Mouse (Mus musculus): ENCODE data around the gene Epha4.

Epha4 gene

DNA sequence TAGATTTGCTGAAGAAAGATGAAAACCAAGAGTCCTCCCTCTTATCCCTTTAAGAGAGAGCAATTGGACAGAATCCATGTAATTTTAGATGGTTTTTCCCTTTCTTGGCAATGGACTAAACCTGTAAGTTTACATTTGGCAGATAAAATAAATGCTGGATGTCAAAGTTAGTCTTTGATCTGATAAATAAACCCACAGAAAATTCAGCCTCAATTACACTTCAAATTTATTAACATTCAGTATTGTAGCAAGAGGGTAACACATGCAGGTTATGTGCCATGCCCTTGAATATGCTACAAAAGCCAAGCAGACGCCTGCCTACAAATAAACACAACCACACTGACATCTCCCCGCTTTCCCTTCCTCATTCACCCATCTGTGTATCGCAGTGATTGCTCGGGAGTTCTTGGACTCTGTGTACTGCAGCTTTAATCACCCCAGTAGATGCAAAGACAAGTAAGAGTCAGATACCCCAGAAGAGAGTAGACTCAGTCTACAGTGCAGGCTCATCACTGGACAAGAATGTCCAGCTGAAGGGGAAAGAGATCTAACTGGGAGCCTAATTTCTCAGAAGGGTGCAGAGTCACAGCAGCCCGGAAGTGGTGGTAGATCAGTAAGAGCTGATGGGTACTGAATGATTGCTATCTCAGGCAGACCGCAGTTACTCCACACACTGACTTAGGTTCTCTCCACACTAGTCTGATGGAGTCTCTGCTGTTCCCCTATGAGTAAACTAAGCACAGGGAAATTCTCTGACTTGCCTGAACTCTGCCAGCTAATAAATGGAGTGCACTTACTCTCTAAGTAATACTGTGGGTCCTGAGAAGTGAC lies 29.9 kb downstream of the Epha4 start:
- DNase-seq (ENCODE audit: low spot score): no peak

DNA sequence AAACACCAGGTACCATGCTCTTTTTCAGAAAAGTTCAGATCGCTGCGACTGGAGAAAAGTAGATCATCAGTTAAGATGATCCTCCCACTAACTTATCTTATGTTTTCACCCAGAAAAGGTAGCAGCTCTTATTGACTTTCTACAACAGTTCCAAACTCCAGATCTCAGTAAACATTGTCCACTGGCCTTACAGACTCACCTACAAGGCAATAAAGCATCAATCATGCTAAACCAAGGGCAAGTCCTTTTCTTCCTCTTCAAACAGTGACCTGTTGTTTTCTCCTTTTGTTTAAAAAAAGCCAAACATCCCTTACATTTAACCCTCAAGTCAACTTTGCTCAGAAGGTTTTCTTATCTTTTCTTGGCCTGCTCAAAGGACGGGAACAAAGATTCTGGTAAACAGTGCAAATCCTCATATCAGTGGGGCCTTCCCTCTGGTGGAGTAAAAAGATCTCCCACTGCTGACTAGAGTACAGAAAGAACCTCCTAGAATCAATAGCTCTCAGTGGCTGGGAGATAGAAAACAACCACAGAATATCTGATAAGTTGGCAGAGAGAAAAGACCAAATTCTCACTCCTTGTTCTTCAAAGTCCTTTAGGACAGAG lies 39.0 kb downstream of the Epha4 start:
- DNase-seq (ENCODE audit: low spot score): no peak

GRCm38 (mm10) chr1:77473446-77474376 lies 41.2 kb downstream of the Epha4 start:
- DNase-seq (ENCODE audit: low spot score): no peak

- DNase-seq (ENCODE audit: low spot score): no peak
Measured at GRCm38 (mm10) chr1:77472566-77472965, 42.3 kb downstream of the Epha4 start.

- DNase-seq (ENCODE audit: low spot score): no peak
Measured at GRCm38 (mm10) chr1:77471447-77471846, 43.4 kb downstream of the Epha4 start.

DNA sequence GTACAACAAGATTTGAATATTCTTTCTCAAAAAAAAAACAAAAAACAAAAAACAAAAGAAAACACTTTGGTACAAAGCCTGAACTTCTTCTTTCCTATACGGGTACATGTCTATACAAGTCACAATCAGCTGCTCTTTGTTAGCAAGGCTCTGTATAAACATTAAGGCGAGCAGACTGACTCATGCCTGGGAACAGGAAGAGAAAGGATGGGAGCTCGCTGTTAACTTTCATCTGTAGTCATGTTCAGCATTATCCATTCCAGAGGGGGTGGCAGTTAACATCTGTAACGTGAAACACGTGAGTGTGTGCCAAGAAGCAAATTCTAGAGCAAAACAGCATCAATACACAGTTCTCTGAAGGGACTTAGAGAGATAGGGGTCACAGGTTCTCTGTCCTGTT lies 43.9 kb downstream of the Epha4 start:
- DNase-seq (ENCODE audit: low spot score): no peak

- no peak for DNase-seq (ENCODE audit: low spot score)
Measured at GRCm38 (mm10) chr1:77468717-77469314, 46.1 kb downstream of the Epha4 start.

DNA sequence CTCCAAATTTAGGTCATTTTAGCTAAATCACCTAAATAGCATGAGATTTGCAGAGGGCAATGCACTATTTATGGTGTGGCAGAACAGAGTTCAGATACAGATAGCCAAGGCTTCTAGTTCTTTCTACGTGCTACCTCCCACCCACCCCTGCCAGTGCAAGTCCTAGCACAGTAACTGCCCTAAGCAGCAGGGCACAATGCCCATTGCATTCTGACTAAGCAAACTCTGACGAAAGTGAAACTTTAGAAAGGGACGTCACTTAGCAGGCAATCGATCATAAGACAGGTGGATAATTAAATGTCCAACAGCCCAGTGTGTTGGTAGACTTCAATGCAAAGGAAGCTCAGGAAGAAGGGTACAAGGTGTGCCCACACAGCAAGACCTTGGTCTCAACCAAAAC lies 49.4 kb downstream of the Epha4 start:
- DNase-seq (ENCODE audit: low spot score): no peak

DNA sequence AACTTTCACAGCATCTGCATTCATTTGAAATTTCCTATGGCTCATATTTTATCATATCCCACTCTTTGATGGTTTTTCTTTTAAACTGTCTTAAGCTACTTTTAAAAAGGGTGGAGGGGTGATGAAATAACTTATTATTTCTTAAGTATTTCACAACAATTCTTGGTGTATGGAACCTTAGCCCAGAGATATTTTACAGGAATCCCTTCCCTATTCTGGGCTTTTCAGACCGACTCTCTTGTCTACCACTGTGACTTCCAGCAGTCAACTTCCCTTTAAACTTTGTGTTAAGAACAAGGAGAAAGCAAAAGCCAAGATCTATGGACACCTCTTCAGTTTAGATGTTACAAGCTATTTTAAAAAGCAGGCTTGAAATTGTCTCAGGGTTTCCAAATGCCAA lies 50.8 kb downstream of the Epha4 start:
- DNase-seq (ENCODE audit: low spot score): no peak

- peak; percentile 50 for DNase-seq (ENCODE audit: low spot score)
Measured at GRCm38 (mm10) chr1:77461877-77462615, 52.8 kb downstream of the Epha4 start.

GRCm38 (mm10) chr1:77460831-77461629 lies 53.9 kb downstream of the Epha4 start:
- DNase-seq (ENCODE audit: low spot score): no peak

DNA sequence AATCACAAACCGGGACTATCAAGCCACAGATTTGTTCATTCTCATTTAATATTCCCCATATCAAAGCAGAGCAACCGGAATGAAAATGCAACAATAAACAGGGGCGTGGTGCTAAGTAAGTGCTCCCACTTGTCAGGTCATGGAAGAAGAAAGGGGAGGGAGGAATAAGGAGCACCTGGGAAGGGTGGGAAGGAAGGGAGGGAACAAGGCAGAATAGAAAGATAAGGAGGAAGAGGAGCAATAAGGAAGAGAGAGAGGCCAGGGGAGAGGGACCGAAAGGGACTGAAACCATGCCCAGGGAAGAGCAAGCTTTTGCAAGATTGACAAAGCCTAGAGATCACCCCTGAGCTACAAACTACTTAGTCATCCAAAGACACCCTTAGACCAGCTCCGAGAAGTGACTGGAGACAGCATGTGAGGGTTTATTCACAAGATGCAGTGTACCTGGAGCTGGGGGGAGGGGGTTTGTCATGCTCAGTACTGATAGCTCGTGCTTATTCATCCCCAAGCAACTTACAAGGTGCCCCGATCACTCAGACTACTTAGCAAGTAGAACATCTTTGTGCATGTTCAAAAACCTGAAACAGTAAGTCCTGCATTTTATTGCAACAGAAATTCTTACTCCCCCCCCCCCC lies 56.0 kb downstream of the Epha4 start:
- no peak for DNase-seq (ENCODE audit: low spot score)

DNA sequence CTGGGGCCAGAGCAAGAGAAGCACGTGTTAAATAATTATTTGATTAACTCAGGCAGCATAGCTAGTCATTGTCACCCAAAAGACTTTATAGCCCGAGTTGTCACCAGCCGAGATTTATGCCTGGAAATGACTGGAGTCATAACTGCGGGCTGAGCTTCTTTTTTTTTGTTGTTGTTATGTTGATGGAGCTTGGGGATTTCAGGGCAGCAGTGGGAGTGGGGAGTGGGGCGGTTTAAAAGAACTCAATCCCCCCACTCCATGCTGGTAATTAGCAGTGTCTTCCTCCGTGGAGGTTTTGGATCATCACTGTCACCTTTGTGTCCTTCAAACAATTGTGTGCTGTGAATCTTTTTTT lies 57.5 kb downstream of the Epha4 start:
- no peak for DNase-seq (ENCODE audit: low spot score)

- no peak for DNase-seq (ENCODE audit: low spot score)
Measured at GRCm38 (mm10) chr1:77456695-77457445, 58.0 kb downstream of the Epha4 start.

DNA sequence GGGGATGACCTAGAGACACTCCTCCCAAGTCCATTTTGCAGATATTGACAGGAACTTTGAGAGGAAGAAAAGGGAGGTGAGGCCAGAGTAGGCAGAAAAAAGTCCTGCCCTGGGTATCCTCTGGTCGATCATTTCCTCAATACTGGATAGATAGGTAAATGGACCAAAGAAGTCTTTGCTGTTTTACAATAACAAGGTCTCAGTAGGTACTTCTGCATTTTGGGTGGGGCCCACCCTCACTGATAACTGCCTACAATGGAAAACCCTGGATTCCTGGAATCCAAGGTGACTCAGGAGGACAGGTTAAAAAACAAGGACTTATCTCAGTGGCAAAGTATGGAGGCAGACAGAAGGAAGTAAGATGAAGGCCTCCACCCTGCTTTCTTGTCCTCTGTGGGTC lies 61.1 kb downstream of the Epha4 start:
- DNase-seq (ENCODE audit: low spot score): no peak

GRCm38 (mm10) chr1:77452721-77453120 lies 62.2 kb downstream of the Epha4 start:
- no peak for DNase-seq (ENCODE audit: low spot score)

DNA sequence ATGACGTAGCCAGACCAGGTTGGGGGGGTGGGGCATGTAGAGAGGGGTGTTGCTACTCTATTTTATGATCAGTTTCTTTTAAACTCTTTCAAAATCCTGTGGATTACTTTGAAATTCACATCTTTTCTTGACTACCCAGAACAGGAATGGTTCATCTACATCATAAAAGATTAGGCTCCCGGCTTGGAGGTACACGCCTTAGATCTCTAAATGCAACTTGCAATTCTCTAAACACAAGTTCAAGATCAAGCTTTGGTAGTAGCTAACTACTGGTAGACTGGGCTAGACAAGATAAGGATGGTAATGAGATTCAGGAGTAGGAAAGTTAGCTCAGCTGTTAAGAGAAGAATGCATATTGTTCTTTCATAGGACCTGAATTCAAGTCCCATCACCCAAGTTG lies 63.3 kb downstream of the Epha4 start:
- no peak for DNase-seq (ENCODE audit: low spot score)

- DNase-seq (ENCODE audit: low spot score): no peak
Measured at GRCm38 (mm10) chr1:77450201-77450600, 64.7 kb downstream of the Epha4 start.

DNA sequence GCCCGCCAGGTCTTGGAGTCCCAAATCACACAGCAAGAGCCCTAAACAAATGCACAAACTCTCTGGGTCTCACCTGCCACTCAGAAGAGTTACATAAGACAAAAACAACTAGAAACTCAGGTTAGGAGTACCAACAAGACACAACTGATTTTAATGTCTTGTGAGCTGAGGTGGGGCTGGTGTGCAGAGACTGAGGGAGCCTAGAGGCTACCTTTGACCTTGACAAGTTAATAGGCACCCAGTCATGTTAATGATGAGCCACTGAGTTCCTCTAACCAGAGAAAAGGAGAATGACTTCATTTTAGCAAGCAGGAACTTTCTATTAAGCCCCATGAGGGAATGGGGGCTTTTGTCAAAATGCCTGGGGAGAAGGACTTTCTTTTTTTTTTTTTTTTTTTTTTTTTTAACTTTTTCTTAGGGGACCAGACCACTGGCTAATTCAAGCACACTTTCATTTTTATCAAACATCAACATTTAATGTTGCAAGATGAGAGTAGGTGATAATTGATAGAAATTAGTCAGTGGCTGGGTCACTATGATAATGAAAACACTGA lies 67.8 kb downstream of the Epha4 start:
- no peak for DNase-seq (ENCODE audit: low spot score)

Data from layer of hippocampus, adult 9-10 months (tissue).